Mouse (Mus musculus) lung, postnatal 0 days (tissue): ENCODE measurements at regions not wholly inside any gene's neighbourhood (a gene's known extent, or its start where the extent isn't known, plus 50 kb on each side); places are given as distances from the start of the nearest gene placed in this dataset.

Source experiments
- CTCF ChIP-seq: IDR thresholded peaks from 2 replicates; pipeline ENCODE4 v1.5.1; 2016; ENCODE audit warnings: antibody characterized with exemption, mild to moderate bottlenecking
- EP300 ChIP-seq: IDR thresholded peaks from 2 replicates; pipeline ENCODE4 v1.6.1; 2016; ENCODE audit warnings: antibody characterized with exemption, mild to moderate bottlenecking, control low read depth

DNA sequence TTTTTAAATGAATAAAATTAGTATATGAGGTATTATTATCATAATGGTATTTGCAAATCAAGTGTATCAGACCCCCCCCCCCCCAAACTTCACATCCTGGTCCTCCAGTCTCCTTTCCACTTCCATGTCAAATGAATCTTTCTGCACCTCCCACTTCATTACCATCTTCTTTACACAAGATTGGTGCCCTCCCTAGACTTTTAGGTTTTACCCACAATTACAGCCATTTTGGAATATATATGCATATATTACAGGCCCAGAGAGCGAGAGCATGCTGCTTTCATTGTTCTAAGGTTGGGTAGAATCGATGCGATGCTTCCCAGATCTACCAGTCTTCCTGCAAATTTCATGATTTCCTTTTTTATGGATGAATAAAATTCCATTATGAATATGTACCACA is 98.8 kb upstream of the Fat3 start:
- TF ChIP-seq CTCF (no peak), EP300 (no peak)
